Mouse (Mus musculus) bone marrow macrophage, adult 2 months (primary cell): Measurements from ENCODE around the gene Rbm42.

Experiments
- CTCF ChIP-seq: IDR thresholded peaks from 2 replicates; pipeline ENCODE4 v1.5.1; 2012; ENCODE audit warnings: low read depth, mild to moderate bottlenecking, low read length, moderate library complexity
- POLR2A ChIP-seq: IDR thresholded peaks from 2 replicates; pipeline ENCODE4 v1.6.1; 2012; ENCODE audit warnings: mild to moderate bottlenecking, low read depth, low read length, borderline replicate concordance

DNA sequence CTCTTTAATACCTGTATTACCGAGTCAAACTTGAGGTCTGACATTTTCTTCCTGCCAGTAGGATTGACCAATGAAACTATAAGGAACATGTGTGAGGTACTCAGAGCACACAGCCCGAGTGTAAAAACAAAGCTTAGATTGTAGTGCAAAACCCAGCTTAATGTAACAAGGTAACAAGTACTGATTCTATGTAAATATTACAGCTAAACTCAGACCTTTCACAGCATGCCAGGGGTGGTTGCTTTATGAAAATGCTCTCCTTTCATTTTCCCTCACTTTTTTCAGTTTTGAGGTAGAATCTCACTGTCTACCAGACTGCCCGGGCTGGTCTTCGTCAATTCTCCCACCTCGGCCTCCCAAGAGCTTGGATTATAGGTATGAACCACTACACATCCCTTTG, 54.0 kb downstream of the Rbm42 start:
- TF ChIP-seq CTCF (no peak), POLR2A (no peak)
